Mouse (Mus musculus) CH12.LX (cell line): ENCODE measurements around the gene Slc9b2. TPM values are rescaled to one million over a fixed set of nuclear protein-coding genes. Genes with fewer than 3 reads are reported as not detected.

Experiments used
- DNase-seq: peaks from one replicate; pipeline ENCODE4 v3.0.0-alpha.2; 2013; ENCODE audit errors: extremely low read depth
- H3K27ac ChIP-seq: 2 replicates; pipeline ENCODE4 v1.5.1; 2012; ENCODE audit warnings: low read depth, mild to moderate bottlenecking, control low read depth, moderate library complexity; ENCODE audit not compliant: insufficient read depth
- H3K27me3 ChIP-seq: replicated peaks from 2 replicates; pipeline ENCODE3; 2012; ENCODE audit warnings: inconsistent platforms
- H3K36me3 ChIP-seq, 2 experiments: replicated peaks in 1 of 2; 2 replicates each; pipeline versions ENCODE3 to v1.6.1; 2012; ENCODE audit warnings: inconsistent platforms in 1 of 2, low read length in 1 of 2, mild to moderate bottlenecking in 1 of 2, mixed read lengths in 1 of 2, moderate library complexity in 1 of 2; ENCODE audit not compliant: control insufficient read depth in 1 of 2, insufficient read depth in 1 of 2
- H3K4me1 ChIP-seq, 2 experiments: 2 replicates each; pipeline ENCODE4 v1.6.1; 2012; ENCODE audit warnings: inconsistent platforms in 1 of 2, moderate library complexity in 1 of 2; ENCODE audit not compliant: insufficient read depth in 2 of 2, control insufficient read depth in 1 of 2
- H3K4me2 ChIP-seq: 2 replicates; pipeline ENCODE4 v1.6.1; 2012; ENCODE audit warnings: low read depth, mild to moderate bottlenecking, control low read depth; ENCODE audit not compliant: poor library complexity, insufficient read depth, severe bottlenecking
- H3K4me3 ChIP-seq, 3 experiments: fragments of 150-350 bp in 1 of 3; sonication (generic) in 1 of 3; replicated peaks in 1 of 3; 2 replicates each; pipeline versions ENCODE3 to v1.5.1; 2011 to 2012; ENCODE audit warnings: low read depth in 2 of 3, low read length in 2 of 3, mild to moderate bottlenecking in 2 of 3, moderate library complexity in 2 of 3, control low read depth in 1 of 3, improper control_type of control experiment in 1 of 3, inconsistent platforms in 1 of 3, mixed read lengths in 1 of 3; ENCODE audit not compliant: poor library complexity in 1 of 3
- H3K79me2 ChIP-seq: replicated peaks from 2 replicates; pipeline ENCODE4 v1.6.1; 2012; ENCODE audit warnings: mild to moderate bottlenecking, moderate library complexity; ENCODE audit not compliant: control insufficient read depth, poor library complexity, insufficient read depth, severe bottlenecking; ENCODE audit errors: extremely low read depth
- H3K9ac ChIP-seq: 2 replicates; pipeline ENCODE4 v1.6.1; 2012; ENCODE audit warnings: low read depth, mild to moderate bottlenecking, control low read depth, moderate library complexity; ENCODE audit not compliant: insufficient read depth
- H3K9me3 ChIP-seq: replicated peaks from 2 replicates; pipeline ENCODE3; 2012; ENCODE audit warnings: low read length, inconsistent platforms, mixed read lengths
- BHLHE40 ChIP-seq: IDR thresholded peaks from 2 replicates; pipeline ENCODE4 v1.6.1; 2011; ENCODE audit warnings: mild to moderate bottlenecking, low read depth, low read length, improper control_type of control experiment
- CTCF ChIP-seq, 2 experiments: IDR thresholded peaks in 1 of 2; conservative IDR thresholded peaks in 1 of 2; 2 replicates each; pipeline ENCODE4 v1.5.1; 2011 to 2012; ENCODE audit warnings: low read depth in 2 of 2, low read length in 2 of 2, improper control_type of control experiment in 1 of 2, inconsistent platforms in 1 of 2, mild to moderate bottlenecking in 1 of 2, moderate library complexity in 1 of 2
- ETS1 ChIP-seq: conservative IDR thresholded peaks from 2 replicates; pipeline ENCODE4 v1.6.1; 2012; ENCODE audit warnings: low read depth, mild to moderate bottlenecking, inconsistent platforms, low read length, improper control_type of control experiment, moderate library complexity
- HCFC1 ChIP-seq: IDR thresholded peaks from 2 replicates; pipeline ENCODE4 v1.6.1; 2012; ENCODE audit warnings: low read depth, mild to moderate bottlenecking, inconsistent platforms, low read length, improper control_type of control experiment
- JUN ChIP-seq: IDR thresholded peaks from 2 replicates; pipeline ENCODE4 v1.6.1; 2011; ENCODE audit warnings: low read depth, mild to moderate bottlenecking, low read length, improper control_type of control experiment, moderate library complexity; ENCODE audit not compliant: insufficient read depth
- JUND ChIP-seq: conservative IDR thresholded peaks from 2 replicates; pipeline ENCODE4 v1.6.1; 2011; ENCODE audit warnings: low read depth, low read length, improper control_type of control experiment
- MAFK ChIP-seq: IDR thresholded peaks from 2 replicates; pipeline ENCODE4 v1.6.1; 2011; ENCODE audit warnings: low read length, improper control_type of control experiment; ENCODE audit not compliant: insufficient replicate concordance
- MAZ ChIP-seq: IDR thresholded peaks from 2 replicates; pipeline ENCODE4 v1.6.1; 2012; ENCODE audit warnings: low read depth, mild to moderate bottlenecking, inconsistent platforms, low read length, improper control_type of control experiment, moderate library complexity
- POLR2A ChIP-seq: IDR thresholded peaks from 2 replicates; pipeline ENCODE4 v1.6.1; 2011; ENCODE audit warnings: low read depth, mild to moderate bottlenecking, improper control_type of control experiment, low read length
- RAD21 ChIP-seq: IDR thresholded peaks from 2 replicates; pipeline ENCODE4 v1.6.1; 2011; ENCODE audit warnings: low read depth, mild to moderate bottlenecking, low read length, improper control_type of control experiment, moderate library complexity
- RCOR1 ChIP-seq: conservative IDR thresholded peaks from 2 replicates; pipeline ENCODE4 v1.6.1; 2012; ENCODE audit warnings: low read depth, mild to moderate bottlenecking, inconsistent platforms, low read length, improper control_type of control experiment
- SMC3 ChIP-seq: IDR thresholded peaks from 2 replicates; pipeline ENCODE4 v1.6.1; 2011; ENCODE audit warnings: low read depth, low read length, improper control_type of control experiment
- TCF12 ChIP-seq: IDR thresholded peaks from 2 replicates; pipeline ENCODE4 v1.6.1; 2014; ENCODE audit warnings: low read depth, mild to moderate bottlenecking, inconsistent platforms, low read length, improper control_type of control experiment
- USF2 ChIP-seq: conservative IDR thresholded peaks from 2 replicates; pipeline ENCODE4 v1.6.1; 2011; ENCODE audit warnings: low read depth, low read length, improper control_type of control experiment
- ZC3H11A ChIP-seq: IDR thresholded peaks from 2 replicates; pipeline ENCODE4 v1.6.1; 2012; ENCODE audit warnings: low read depth, mild to moderate bottlenecking, inconsistent platforms, low read length, improper control_type of control experiment
- ZKSCAN1 ChIP-seq: IDR thresholded peaks from 2 replicates; pipeline ENCODE4 v1.6.1; 2012; ENCODE audit warnings: low read depth, inconsistent platforms, low read length, improper control_type of control experiment, borderline replicate concordance
- ZMIZ1 ChIP-seq: IDR thresholded peaks from 2 replicates; pipeline ENCODE4 v1.6.1; 2012; ENCODE audit warnings: low read depth, mild to moderate bottlenecking, inconsistent platforms, low read length, improper control_type of control experiment
- dilution Hi-C: fragments of 300-500 bp; cut with MboI; formaldehyde crosslinking; loops from 2 replicates; pipeline ENCODE4 v1.14.3; 2020; ENCODE audit warnings: low sequenced_read_pairs; ENCODE audit not compliant: extremely low pct_unique_long_range_greater_than_20kb, extremely low pct_ligation_motif_present
- in situ Hi-C: fragments of 300-500 bp; cut with MboI; formaldehyde crosslinking; loops from 3 replicates; pipeline ENCODE4 v1.14.3; 2019; ENCODE audit warnings: low sequenced_read_pairs, low pct_ligation_motif_present, low pct_unique_long_range_greater_than_20kb, mixed read lengths
- polyA plus RNA-seq: library from polyadenylated mRNA; unstranded; fragments of >175 nt; gene quantifications from 2 replicates; pipeline ENCODE4 v1.2.1, GENCODE M21; 2012; ENCODE audit warnings: low read depth; ENCODE audit not compliant: insufficient read length
- total RNA-seq, 2 experiments: library from RNA; depleted of rRNA; stranded (reverse); fragments of 300-350 nt in 1 of 2; fragments of >200 nt in 1 of 2; gene quantifications; 2 replicates each; pipeline ENCODE4 v1.2.3; 2012 to 2014

The Slc9b2 gene
- total and polyA plus RNA-seq, 3 experiments: 1.4 to 4.2 (median 2.8) TPM

DNA sequence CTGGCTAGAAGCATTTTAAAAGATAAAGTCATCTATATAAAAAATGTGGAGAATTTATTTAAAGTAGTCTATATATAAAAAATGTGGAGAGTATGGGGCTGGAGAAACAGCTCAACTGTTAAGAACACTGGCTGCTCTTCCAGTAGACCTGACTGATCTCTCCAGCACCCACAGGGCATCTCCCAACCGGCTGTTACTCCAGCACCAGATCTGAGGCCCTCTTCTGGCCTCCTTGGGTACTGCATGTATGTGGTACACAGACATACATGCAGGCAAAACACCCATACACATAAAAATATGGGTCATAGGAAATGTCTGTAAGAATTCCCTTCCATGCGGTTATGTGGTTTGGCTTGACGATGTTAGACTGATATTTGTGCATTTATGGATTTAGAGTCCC is 21.1 kb downstream of the Slc9b2 start:
- in situ Hi-C loops: loop anchor here (5.0 kb wide), 1 partner anchor 36 kb away; no protein-coding TSS in a partner anchor
- peak; percentile 87 for DNase-seq
- Histone ChIP-seq H3K4me3 (no peak overlapping the region), H3K27ac (no peak overlapping the region), H3K4me2 (peak overlapping the region; percentile 14; the same call in 1 of the 2 replicates), H3K27me3 (no peaks in the 10 kb centered on the region), H3K9ac (no peak overlapping the region), H3K79me2 (no peaks in the 10 kb centered on the region), H3K36me3 (no peaks in the 10 kb centered on the region), H3K4me1 (no peaks in the 10 kb centered on the region), H3K9me3 (no peaks in the 10 kb centered on the region)
- dilution Hi-C loops: no loop called here
- TF ChIP-seq SMC3 (peak; percentile 93), ZC3H11A (no peak), CTCF (conservative IDR thresholded peaks at IDR 0.05 in 1 of 2, IDR thresholded peaks at IDR 0.05 in 1 of 2; ENCODE audit: low read depth in 2 of 2, low read length in 2 of 2) (peak; percentile 88 to 90), RAD21 (peak; percentile 59)

DNA sequence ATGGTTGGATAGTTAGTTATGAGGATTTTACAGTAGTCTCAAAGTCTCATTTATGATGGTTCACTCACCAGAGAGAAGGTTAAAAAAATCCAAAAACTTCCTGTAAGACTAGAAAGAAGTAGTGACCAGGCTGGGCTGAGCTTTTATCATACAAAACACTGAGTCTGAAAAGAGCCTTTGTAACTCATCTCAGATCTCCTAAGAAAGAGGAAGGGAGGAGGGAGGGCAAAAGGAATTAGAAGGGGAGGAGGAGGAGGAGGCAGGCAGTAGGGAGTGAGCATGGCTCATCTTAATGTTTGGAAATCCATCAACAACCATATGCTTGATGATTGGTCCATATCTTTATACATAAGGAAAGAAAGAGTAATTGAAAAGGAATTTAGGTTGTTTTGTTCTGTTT is 25.2 kb downstream of the Slc9b2 start:
- Histone ChIP-seq H3K4me2 (no peak overlapping the region), H3K9ac (no peak overlapping the region), H3K27me3 (no peaks in the 10 kb centered on the region), H3K79me2 (no peaks in the 10 kb centered on the region), H3K4me1 (peaks cover 0 to 4% of the 10 kb centered on the region in 2 experiments; a peak in 2 of 4 replicates), H3K27ac (no peak overlapping the region), H3K36me3 (peaks cover 0 to 2% of the 10 kb centered on the region in 2 experiments), H3K4me3 (no peak overlapping the region), H3K9me3 (no peaks in the 10 kb centered on the region)
- in situ Hi-C loops (no loop called here), dilution Hi-C loops (no loop called here)
- no peak for DNase-seq
- TF ChIP-seq MAZ (no peak), JUN (no peak), ETS1 (no peak), HCFC1 (no peak), ZKSCAN1 (no peak), POLR2A (no peak), TCF12 (no peak), JUND (no peak), RCOR1 (no peak), BHLHE40 (no peak), ZC3H11A (no peak), USF2 (no peak), MAFK (no peak), ZMIZ1 (no peak)
